Mouse (Mus musculus) kidney, adult 18-20 months (tissue): ENCODE measurements at regions not wholly inside any gene's neighbourhood (a gene's known extent, or its start where the extent isn't known, plus 50 kb on each side); places are given as distances from the start of the nearest gene placed in this dataset.

Experiments
- DNase-seq: peaks from one replicate; pipeline ENCODE4 v3.0.0; 2021

DNA sequence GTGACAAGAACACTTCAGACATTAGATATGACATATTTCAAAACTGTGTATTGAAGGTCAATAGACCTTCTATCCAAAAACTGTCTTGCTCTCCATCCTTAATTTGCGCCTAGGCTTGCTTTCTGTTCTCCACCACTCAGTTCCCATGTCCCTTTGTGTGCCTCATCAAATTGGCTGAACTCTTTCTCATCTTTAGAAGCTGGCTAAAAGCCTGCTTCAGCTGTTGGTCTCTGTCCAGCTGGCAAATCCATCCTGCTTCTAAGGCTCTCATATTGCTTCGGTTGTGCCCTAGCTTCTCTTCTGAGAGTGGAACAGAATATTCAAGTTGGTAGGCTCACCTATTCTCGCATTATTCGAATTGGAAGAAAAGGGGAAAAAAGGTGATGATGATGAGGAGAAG is 322.6 kb upstream of the Klf12 start:
- no peak for DNase-seq

DNA sequence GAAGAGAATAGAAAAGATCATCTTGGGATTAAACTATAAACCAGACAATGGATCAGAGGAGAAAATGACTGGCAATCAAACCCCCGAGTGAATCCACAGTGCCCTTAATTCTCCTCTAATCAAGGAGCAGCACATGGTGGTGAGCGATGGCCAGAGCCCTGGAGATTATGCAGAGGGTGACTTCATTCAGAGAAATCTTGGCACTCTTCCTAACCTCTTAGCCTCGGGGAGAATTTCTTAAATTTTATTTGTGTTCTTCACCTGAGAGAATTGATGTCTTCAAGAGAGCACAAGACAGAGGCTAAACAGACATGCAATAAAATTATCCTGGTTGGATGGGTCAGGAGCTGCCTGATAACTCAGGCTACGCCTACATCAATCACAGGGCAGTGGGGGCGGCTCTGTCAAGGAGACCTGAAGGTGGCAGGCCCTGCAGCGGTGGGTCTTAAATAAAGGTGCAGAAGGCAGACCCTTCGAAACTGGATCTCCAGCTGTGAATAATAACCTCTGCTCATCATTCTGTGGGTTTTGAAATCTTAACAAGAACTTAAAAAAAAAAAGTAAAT is 316.5 kb upstream of the Klf12 start:
- DNase-seq = no peak

DNA sequence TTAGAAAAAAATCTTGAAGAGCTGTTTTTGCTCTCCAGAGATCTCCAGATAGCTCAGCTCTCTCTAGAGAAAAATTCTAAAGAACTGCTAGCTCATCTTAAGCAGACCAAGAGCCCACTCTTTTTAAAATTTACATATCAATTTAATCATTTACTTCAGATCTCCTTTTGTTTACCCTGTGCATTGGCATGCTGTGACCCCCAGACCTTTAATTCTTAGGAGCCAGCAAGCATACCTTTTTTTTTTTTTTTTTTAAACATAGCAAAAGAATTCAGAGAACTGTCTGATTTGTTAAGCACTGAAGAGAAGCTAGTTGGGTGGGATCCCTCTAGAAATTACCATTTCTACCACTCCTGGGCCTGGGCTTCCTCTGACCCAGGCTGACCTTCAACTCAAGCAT is 285.5 kb upstream of the Klf12 start:
- DNase-seq = no peak

GRCm38 (mm10) chr14:100561884-100562283 is 277.4 kb upstream of the Klf12 start:
- no peak for DNase-seq

GRCm38 (mm10) chr14:100558378-100558777 is 273.9 kb upstream of the Klf12 start:
- peak; percentile 4 for DNase-seq

DNA sequence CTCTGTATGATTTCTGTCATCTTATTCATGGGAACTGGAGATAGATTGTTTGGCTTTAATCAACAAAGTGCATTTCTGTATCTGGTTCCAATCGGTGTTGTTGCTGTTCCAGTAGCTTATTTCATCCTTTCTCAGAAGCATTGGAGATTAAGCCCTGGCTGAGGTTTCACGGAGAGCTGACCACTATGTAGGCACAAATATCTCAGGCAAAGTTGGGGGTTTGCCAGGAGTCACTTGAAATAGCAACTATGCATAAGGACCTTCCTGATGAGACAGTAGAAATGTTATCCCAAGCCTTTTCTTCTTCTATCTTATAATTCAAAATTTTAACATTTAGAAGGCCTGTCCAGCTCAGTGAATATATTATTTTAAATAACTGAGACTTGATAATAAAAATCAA is 268.0 kb upstream of the Klf12 start:
- DNase-seq = no peak

- DNase-seq = no peak
Measured at GRCm38 (mm10) chr14:100550266-100550665, 265.8 kb upstream of the Klf12 start.

DNA sequence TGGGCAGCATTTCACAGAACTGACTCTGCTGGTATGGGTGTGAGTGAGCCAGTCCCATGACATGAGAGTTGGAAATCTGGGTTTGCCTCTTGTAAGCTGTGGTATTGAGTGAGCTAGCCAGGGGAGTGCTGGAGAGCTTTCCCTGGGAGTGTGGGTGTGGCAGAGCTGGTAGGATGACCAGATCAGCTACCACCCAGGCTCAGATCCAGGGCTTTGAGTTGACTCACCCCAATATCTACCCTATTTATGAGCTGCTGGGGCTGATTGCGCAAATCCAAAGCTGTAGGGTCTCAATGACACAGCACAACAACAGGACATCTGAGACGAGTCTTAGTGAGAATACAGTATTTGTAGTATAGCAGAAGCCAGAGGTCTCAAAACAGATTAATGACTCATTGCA is 245.7 kb upstream of the Klf12 start:
- DNase-seq = no peak

DNA sequence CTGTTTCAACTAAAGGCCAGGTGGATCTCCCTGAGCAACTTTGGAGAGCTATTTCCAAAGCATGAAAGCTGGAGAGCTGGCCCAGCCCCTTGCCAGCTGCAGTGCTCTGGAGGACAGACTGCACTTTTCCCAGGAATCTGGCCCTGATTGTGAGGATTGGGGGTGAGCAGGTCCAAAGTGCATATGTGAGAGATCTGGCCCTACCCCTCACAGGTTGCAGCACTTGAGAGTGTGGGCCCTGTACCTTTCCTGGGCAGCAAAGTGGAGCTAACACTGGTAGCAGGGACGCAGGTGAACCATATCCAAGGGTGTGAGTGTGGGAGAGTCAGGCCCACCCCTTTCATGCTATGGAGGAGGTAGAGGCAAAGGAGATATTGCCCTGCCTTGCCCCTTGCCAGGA is 245.3 kb upstream of the Klf12 start:
- DNase-seq = no peak

GRCm38 (mm10) chr14:100509396-100509795 is 224.9 kb upstream of the Klf12 start:
- DNase-seq = no peak

DNA sequence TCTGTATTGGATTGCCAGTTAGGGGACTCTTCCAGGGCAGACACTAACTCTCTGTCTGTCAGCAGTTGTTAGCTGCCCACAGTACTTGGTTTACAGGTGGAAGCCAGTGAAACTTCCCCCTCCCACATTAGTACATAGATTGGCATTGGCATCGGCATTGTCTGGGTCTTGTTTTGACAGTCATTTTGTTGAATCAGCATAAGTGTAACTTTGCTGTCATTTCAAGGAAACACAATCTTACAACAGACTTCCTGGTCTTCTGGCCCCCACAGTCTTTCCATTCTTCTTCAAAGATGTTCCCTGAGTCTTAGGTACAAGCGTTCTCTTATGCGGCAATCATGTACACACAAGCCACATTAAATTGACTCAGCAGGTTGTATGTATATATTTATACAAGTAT is 223.6 kb upstream of the Klf12 start:
- no peak for DNase-seq

- no peak for DNase-seq
Measured at GRCm38 (mm10) chr14:100507616-100508015, 223.1 kb upstream of the Klf12 start.

DNA sequence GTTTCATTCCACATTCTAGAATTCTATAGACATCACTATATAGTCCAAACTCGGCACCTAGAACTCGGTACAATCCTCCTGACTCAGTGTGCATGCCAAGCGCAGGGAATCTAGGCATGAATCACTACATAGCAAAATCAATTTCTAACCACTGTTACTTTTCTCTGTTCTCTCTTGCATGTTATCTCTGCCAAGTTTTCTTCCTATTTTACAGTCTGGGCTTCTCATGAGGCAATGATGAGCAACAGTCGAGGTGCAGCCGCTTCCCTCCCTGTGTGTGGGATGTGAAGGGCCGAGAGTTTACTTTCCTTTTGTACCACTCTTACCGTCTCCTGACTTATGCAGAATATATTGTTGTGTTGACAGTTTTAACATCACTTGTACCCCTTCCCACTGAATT is 204.4 kb upstream of the Klf12 start:
- no peak for DNase-seq

- peak; percentile 34 for DNase-seq
Measured at GRCm38 (mm10) chr14:100485489-100485888, 201.0 kb upstream of the Klf12 start.

GRCm38 (mm10) chr14:100484101-100484500 is 199.6 kb upstream of the Klf12 start:
- no peak for DNase-seq

DNA sequence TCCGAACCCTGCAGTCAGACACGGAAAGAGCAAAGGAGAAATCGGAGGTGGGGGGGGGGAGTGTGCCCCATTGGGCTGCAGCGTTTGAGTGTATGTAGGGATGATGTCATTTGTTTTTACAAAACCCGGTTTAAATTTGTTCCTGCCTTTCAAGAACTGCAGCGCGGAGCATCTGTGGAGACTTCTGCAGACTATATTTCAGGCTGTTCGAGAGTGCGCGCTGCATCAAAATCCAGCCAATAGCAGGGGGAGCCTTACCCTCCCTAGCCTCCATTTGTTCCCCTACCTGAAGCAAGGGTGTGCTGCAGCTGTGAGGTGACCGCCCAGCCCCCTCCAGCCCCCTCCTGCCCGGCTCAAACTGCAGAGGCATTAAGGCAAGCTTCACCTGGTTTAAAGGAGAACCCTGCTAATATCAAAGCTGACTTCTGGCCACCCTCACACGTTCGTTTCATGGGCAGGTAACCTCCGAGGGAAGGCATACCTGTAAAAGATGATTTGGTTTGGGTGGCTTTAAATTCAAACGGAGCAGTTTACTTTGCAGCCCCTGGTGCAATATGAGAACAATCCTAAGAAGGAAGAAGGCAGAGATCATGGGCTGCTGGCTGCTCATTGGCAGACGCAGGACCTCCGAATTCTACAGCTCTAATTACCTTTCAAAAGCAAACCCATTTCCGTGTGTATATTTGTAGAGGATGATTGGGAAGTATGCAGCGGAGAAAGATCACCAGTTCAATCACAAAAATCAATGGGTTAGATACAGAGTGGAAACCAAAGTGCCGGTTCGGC is 193.3 kb upstream of the Klf12 start:
- DNase-seq = peak; percentile 30

DNA sequence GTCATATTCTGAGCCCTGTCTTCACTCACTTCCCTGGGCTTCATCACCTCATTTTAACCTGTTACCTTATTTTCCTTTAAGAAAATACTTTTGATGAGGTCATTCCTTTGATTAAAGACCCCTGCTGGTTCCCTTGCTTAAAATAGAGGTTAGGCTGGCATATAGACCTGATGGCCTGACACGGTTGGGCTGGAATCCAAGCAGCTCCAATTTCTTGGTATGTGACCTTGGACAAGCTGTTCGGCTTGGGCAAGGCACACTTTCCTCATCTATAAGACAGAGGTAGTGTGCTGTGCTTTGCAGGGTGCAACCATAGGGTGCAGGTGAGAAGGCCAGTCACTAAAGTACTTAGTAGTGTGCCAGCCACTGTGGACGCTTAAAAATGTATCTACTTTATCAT is 183.8 kb upstream of the Klf12 start:
- no peak for DNase-seq

DNA sequence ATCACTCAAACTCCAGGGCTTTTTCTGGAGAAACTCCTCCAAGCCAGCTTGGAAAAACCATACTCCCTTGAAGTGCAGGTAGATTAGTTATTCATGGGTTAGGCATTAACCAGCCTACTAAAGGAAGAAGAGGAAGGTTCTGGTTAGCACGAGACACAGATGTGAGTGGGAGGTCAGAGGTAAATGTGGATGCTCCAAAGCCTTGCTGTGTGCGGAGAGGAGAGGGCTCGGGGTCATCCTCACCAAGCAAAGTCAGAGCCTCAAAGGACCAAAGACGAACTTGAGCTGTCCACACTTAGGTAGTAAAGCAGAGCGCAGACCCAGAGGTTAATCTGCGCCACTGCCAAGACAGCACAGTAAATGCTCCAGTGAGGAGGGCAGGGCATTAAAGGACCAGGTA is 177.8 kb upstream of the Klf12 start:
- DNase-seq = peak; percentile 62

DNA sequence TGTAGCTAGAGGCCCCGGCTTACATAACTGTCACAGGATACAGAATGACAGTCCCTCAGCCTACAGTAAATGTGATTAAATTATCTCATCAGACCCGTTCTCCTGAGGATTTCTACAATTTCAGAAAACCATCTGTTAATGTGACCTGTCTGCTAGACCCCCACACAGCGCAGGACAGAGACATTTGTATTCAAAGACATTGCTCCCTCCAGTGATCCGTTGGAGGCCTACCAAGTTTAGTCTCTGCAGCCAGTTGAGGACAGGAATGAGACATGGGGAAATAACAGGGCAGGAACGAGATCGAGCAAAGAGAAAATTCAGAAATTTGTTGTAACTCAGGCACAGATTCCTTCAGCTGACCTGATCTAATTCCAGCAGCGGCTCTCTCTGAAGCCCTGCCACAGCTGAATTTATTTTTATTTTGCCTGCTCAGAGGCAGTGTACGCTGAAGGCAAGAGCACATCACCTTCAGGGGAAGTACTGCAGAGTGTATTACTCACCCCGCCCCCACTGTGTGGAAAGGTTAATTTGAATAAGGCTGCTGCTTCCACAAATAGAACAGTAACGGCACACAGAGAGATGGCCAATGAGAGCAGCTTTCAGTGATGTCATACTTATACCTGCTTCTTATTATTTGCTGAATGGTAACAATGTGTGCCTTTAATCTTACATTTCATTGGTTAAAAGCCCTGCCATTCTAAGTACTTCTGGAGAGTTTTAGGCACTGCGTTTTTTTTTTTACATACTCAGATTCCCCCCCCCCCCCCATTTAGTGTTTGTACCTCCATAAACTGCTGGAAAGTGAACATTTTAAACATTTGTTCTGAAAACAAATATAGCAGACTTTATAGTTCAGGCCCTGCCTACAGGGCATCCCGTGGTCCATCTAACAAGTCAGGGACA is 176.9 kb upstream of the Klf12 start:
- DNase-seq = peak; percentile 72

- DNase-seq = peak; percentile 21
Measured at GRCm38 (mm10) chr14:100459601-100460290, 175.3 kb upstream of the Klf12 start.

- peak; percentile 88 for DNase-seq
Measured at GRCm38 (mm10) chr14:100458727-100459447, 174.4 kb upstream of the Klf12 start.
